Comparison of ENCODE assay signal across 26 mouse cellular contexts in genomic region chr4:105861654-105862037, GRCm38 (mm10).
DNase-seq lines count a peak whose midpoint lies in the region; ATAC-seq lines count a peak whose summit lies in the region.
"Had no signal": no experiment of that assay in that cellular context is flagged by ENCODE, and none has a peak within 500 bp of the region (broad histone marks: within the 10 kb centered on the region; RNA-seq: fewer than 3 reads in every experiment).

No protein-coding gene starts in this region.

- peak; percentile 51; the same call in 1 of the 2 replicates for ATAC-seq in embryonic facial prominence, embryonic 11.5 days (replicated peaks; ENCODE audit: insufficient number of reproducible peaks, low FRiP score, low TSS enrichment, low read depth)
- no peak for ATAC-seq in limb, embryonic 15.5 days (ENCODE audit: insufficient number of reproducible peaks, low FRiP score, low TSS enrichment, low read depth)
- ATAC-seq: forebrain, embryonic 16.5 days; hindbrain, embryonic 16.5 days; intestine, embryonic 15.5 days; midbrain, embryonic 16.5 days had no signal

- no peak overlapping the region for H3K4me3 ChIP-seq in embryonic facial prominence, embryonic 11.5 days (ENCODE audit: low read depth, low read length)
- H3K4me3 ChIP-seq in limb, embryonic 10.5 days: no peak overlapping the region
- H3K4me3 ChIP-seq in limb, embryonic 15.5 days: no peak overlapping the region
- H3K4me3 ChIP-seq: gastrocnemius, adult 2 months; heart, adult 2 months; intestine, embryonic 15.5 days; liver, embryonic 15.5 days had no signal

- peaks cover 5% of the 10 kb centered on the region for H3K4me1 ChIP-seq in embryonic facial prominence, embryonic 11.5 days (ENCODE audit: control insufficient read depth, insufficient read depth, low read length)
- peaks cover 38% of the 10 kb centered on the region for H3K4me1 ChIP-seq in limb, embryonic 10.5 days
- peaks cover 28% of the 10 kb centered on the region for H3K4me1 ChIP-seq in limb, embryonic 15.5 days
- H3K4me1 ChIP-seq: intestine, embryonic 15.5 days; liver, embryonic 15.5 days had no signal

- no peak overlapping the region for H3K9ac ChIP-seq in embryonic facial prominence, embryonic 11.5 days (replicated peaks; ENCODE audit: low read length)
- no peak overlapping the region for H3K9ac ChIP-seq in limb, embryonic 15.5 days
- H3K9ac ChIP-seq: intestine, embryonic 15.5 days; liver, embryonic 15.5 days; lung, embryonic 14.5 days had no signal

- H3K27ac ChIP-seq in embryonic facial prominence, embryonic 11.5 days (replicated peaks; ENCODE audit: low read depth, low read length): peak overlapping the region; percentile 88
- peak overlapping the region; percentile 89 for H3K27ac ChIP-seq in limb, embryonic 10.5 days
- H3K27ac ChIP-seq in limb, embryonic 15.5 days: peak overlapping the region; percentile 67
- H3K27ac ChIP-seq: gastrocnemius, adult 2 months; heart, adult 2 months; intestine, embryonic 15.5 days; kidney, postnatal 0 days; liver, embryonic 15.5 days had no signal

- H3K4me2 ChIP-seq in embryonic facial prominence, embryonic 11.5 days (ENCODE audit: low read depth, low read length): no peak overlapping the region
- no peak overlapping the region for H3K4me2 ChIP-seq in limb, embryonic 15.5 days
- H3K4me2 ChIP-seq: intestine, embryonic 15.5 days; liver, embryonic 15.5 days; lung, embryonic 14.5 days had no signal

- DNase-seq in heart, adult 11 months: peak; percentile 34
- DNase-seq in heart, adult 9 months (ENCODE audit: low spot score in 2 of 2): no peak
- DNase-seq in embryonic facial prominence, embryonic 11.5 days (ENCODE audit: low spot score): no peak
- DNase-seq in limb, embryonic 10.5 days (ENCODE audit: low spot score): no peak
- DNase-seq in spleen, adult 12 weeks (ENCODE audit: low spot score): no peak
- DNase-seq in urinary bladder, postnatal 4 days (ENCODE audit: low spot score in 2 of 2): no peak
- DNase-seq: adrenal gland, adult 8-10 months; cerebellum, adult 8-10 months; cerebellum, postnatal 25 days; heart, adult 2 months; kidney, adult 8-10 months; kidney, postnatal 4 days; layer of hippocampus, postnatal 36 days; lung, embryonic 14.5 days; lung, postnatal 14 days; right cerebral cortex, adult 18-20 months; thymus, postnatal 14 days had no signal

- no peaks in the 10 kb centered on the region for H3K9me3 ChIP-seq in embryonic facial prominence, embryonic 11.5 days (replicated peaks; ENCODE audit: control insufficient read depth, low read length)
- no peaks in the 10 kb centered on the region for H3K9me3 ChIP-seq in limb, embryonic 10.5 days (replicated peaks)
- H3K9me3 ChIP-seq in limb, embryonic 15.5 days: no peaks in the 10 kb centered on the region
- H3K9me3 ChIP-seq: intestine, embryonic 15.5 days; liver, embryonic 15.5 days had no signal

- H3K27me3 ChIP-seq in embryonic facial prominence, embryonic 11.5 days (ENCODE audit: control insufficient read depth, insufficient read depth, low read length): no peaks in the 10 kb centered on the region
- no peaks in the 10 kb centered on the region for H3K27me3 ChIP-seq in limb, embryonic 10.5 days (ENCODE audit: low read depth, poor library complexity, severe bottlenecking)
- no peaks in the 10 kb centered on the region for H3K27me3 ChIP-seq in limb, embryonic 15.5 days
- H3K27me3 ChIP-seq: intestine, embryonic 15.5 days; liver, embryonic 15.5 days had no signal

- H3K36me3 ChIP-seq in embryonic facial prominence, embryonic 11.5 days (replicated peaks; ENCODE audit: control insufficient read depth, insufficient read depth, low read depth, low read length): no peaks in the 10 kb centered on the region
- no peaks in the 10 kb centered on the region for H3K36me3 ChIP-seq in limb, embryonic 10.5 days
- no peaks in the 10 kb centered on the region for H3K36me3 ChIP-seq in limb, embryonic 15.5 days
- H3K36me3 ChIP-seq: G1E; intestine, embryonic 15.5 days; liver, embryonic 15.5 days had no signal
